Mouse (Mus musculus) hindbrain, embryonic 15.5 days (tissue): ENCODE data around the gene Fxyd3. TPM values are rescaled to one million over a fixed set of nuclear protein-coding genes. Genes with fewer than 3 reads are reported as not detected.

Experiments used
- ATAC-seq: fragments of 200-750 bp; cut with Nextera tagmentation; 2 replicates; pipeline ENCODE4 v1.8.0; 2017; ENCODE audit warnings: low read depth, moderate number of reproducible peaks, moderate TSS enrichment; ENCODE audit not compliant: low FRiP score
- H3K27ac ChIP-seq: fragments of 300-500 bp; sonication (generic); replicated peaks from 2 replicates; pipeline ENCODE4 v1.5.1; 2015; ENCODE audit warnings: mild to moderate bottlenecking, inconsistent platforms
- H3K27me3 ChIP-seq: fragments of 300-500 bp; sonication (generic); 2 replicates; pipeline ENCODE4 v1.6.1; 2015; ENCODE audit warnings: control low read depth, inconsistent platforms
- H3K36me3 ChIP-seq: fragments of 300-500 bp; sonication (generic); 2 replicates; pipeline ENCODE4 v1.6.1; 2015; ENCODE audit warnings: control low read depth, inconsistent platforms
- H3K4me1 ChIP-seq: fragments of 300-500 bp; sonication (generic); replicated peaks from 2 replicates; pipeline ENCODE4 v1.6.1; 2015; ENCODE audit warnings: control low read depth, inconsistent platforms
- H3K4me2 ChIP-seq: fragments of 300-500 bp; sonication (generic); 2 replicates; pipeline ENCODE4 v1.6.1; 2015; ENCODE audit warnings: moderate library complexity, mild to moderate bottlenecking, inconsistent platforms
- H3K4me3 ChIP-seq: fragments of 300-500 bp; sonication (generic); 2 replicates; pipeline ENCODE4 v1.5.1; 2015; ENCODE audit warnings: mild to moderate bottlenecking, inconsistent platforms
- H3K9ac ChIP-seq: fragments of 300-500 bp; sonication (generic); 2 replicates; pipeline ENCODE4 v1.6.1; 2015; ENCODE audit warnings: inconsistent platforms
- H3K9me3 ChIP-seq: fragments of 300-500 bp; sonication (generic); 2 replicates; pipeline ENCODE4 v1.6.1; 2016; ENCODE audit warnings: control low read depth, inconsistent platforms
- WGBS: fragments of 180-500 bp; shearing (Covaris S2); methylation state at CpG from one replicate; pipeline ENCODE4 v1.1.7; 2015; 5-methylcytosine and 5-hydroxymethylcytosine counted together
- polyA plus RNA-seq: library from polyadenylated mRNA; unstranded; fragments of >200 nt; fragmentation: Nextera tagmentation; extraction: Ambion mirVana; gene quantifications from 2 replicates; pipeline ENCODE4 v1.2.1, GENCODE M21; 2015

Gene Fxyd3
- 0.31 TPM in 1 of 2 replicates, not detected in the other for polyA plus RNA-seq

DNA sequence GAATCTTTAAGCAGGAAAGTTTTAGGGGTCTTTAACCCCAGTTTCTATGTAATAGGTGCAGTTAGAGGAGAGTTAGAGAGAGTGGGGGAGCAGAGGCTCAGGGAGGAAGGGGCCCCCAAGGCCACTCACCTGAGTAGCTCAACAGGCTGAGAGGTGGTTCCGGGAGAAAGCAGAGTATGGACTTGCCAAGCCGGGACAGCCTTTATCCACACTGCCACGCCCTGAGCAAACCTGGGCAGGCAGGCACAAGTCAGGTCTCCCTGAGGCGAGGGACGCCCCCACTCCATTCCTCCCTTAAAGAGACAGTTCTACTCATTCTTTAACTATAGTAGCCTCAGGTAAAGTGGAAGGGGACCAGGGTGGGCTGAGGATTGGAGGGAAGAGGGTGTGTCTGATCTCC is at the start of gene Fxyd3:
TSS of gene Fxyd3 (minus strand) at position 213 of the 400 bp plus-strand sequence.
- H3K27me3 ChIP-seq: no peaks in the 10 kb centered on the region
- H3K9me3 ChIP-seq: no peaks in the 10 kb centered on the region
- no peaks in the 10 kb centered on the region for H3K4me1 ChIP-seq
- H3K36me3 ChIP-seq: no peaks in the 10 kb centered on the region
- no peak within 1 kb of the TSS for H3K4me2 ChIP-seq
- WGBS: 77% methylated on average over 5 of the region's 5 CpGs
- no peak within 1 kb of the TSS for H3K9ac ChIP-seq
- ATAC-seq: no peak
- no peak within 1 kb of the TSS for H3K27ac ChIP-seq
- H3K4me3 ChIP-seq: no peak within 1 kb of the TSS

DNA sequence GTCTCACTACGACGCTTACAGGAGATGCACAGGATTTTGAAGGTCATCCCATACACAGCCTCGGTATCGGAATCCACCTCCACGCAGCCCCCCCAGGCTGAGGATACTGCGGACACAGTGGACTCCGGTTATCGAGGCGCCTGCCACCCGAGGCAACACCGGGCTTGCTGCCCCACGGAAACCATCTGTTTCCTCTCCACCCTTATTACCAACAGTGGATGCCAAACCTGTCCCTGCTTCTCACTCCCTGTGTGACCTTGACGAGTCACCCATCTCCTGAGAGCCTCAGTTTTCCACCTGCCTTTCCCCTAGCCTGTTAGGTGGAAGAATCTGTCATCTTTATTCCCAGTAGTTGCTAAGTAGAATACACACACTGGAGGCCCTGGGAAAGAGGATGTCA is 48.6 kb upstream of the Fxyd3 start:
- ATAC-seq: no peak
- no peak overlapping the region for H3K4me3 ChIP-seq
- H3K4me2 ChIP-seq: no peak overlapping the region
- no peaks in the 10 kb centered on the region for H3K9me3 ChIP-seq
- no peak overlapping the region for H3K9ac ChIP-seq
- 88% methylated on average over 13 of the region's 13 CpGs for WGBS
- no peak overlapping the region for H3K27ac ChIP-seq
- H3K36me3 ChIP-seq: peaks cover 21% of the 10 kb centered on the region
- peaks cover 14% of the 10 kb centered on the region for H3K27me3 ChIP-seq
- peaks cover 22% of the 10 kb centered on the region for H3K4me1 ChIP-seq

DNA sequence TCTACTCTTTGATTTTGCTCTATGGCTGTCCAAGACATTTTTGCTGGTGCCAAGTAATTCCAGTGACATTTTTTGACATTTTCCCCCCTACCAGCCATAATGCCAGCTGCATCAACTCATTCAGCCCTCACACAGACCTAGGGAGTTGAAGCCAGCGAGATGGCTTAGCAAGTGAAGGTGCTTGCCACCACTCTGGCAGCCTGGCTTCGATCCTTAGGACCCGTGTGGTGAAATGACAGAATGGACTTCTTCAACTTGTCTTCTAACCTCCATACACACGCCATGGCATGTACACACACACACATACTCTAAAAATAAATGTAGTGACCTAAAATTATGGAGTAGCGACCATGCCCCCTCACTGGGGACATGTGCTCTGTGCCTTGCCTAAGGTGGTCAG is 47.9 kb upstream of the Fxyd3 start:
- H3K4me3 ChIP-seq: no peak overlapping the region
- H3K9ac ChIP-seq: no peak overlapping the region
- H3K4me1 ChIP-seq: peaks cover 22% of the 10 kb centered on the region
- peaks cover 14% of the 10 kb centered on the region for H3K36me3 ChIP-seq
- ATAC-seq: no peak
- WGBS: 90% methylated on average over 5 of the region's 5 CpGs
- H3K9me3 ChIP-seq: no peaks in the 10 kb centered on the region
- H3K27me3 ChIP-seq: peaks cover 14% of the 10 kb centered on the region
- no peak overlapping the region for H3K27ac ChIP-seq
- H3K4me2 ChIP-seq: no peak overlapping the region

DNA sequence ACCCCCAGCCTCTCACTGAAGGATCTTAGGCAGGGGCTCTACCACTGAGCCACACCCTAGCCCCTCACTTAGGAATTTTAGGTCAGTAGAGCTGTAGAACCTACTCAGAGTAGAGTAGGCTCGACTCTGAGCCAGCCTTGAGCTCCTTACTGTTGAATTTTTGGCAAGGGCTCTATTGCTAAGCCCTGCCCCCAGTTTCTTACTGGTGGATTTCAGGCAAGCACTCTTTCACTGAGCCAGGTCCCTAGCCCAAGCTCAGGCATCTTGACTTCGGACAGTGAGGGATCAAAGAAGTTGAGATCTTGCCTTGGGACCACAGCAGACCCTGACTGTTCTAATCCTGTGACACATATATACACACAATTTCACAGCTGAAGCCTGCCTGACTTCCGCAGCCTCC is 47.2 kb upstream of the Fxyd3 start:
- Histone ChIP-seq H3K36me3 (peaks cover 7% of the 10 kb centered on the region), H3K4me3 (no peak overlapping the region), H3K4me1 (peaks cover 22% of the 10 kb centered on the region), H3K9ac (no peak overlapping the region), H3K27ac (no peak overlapping the region), H3K4me2 (no peak overlapping the region), H3K9me3 (no peaks in the 10 kb centered on the region), H3K27me3 (peaks cover 14% of the 10 kb centered on the region)
- no peak for ATAC-seq
- 92% methylated on average over 3 of the region's 3 CpGs for WGBS

DNA sequence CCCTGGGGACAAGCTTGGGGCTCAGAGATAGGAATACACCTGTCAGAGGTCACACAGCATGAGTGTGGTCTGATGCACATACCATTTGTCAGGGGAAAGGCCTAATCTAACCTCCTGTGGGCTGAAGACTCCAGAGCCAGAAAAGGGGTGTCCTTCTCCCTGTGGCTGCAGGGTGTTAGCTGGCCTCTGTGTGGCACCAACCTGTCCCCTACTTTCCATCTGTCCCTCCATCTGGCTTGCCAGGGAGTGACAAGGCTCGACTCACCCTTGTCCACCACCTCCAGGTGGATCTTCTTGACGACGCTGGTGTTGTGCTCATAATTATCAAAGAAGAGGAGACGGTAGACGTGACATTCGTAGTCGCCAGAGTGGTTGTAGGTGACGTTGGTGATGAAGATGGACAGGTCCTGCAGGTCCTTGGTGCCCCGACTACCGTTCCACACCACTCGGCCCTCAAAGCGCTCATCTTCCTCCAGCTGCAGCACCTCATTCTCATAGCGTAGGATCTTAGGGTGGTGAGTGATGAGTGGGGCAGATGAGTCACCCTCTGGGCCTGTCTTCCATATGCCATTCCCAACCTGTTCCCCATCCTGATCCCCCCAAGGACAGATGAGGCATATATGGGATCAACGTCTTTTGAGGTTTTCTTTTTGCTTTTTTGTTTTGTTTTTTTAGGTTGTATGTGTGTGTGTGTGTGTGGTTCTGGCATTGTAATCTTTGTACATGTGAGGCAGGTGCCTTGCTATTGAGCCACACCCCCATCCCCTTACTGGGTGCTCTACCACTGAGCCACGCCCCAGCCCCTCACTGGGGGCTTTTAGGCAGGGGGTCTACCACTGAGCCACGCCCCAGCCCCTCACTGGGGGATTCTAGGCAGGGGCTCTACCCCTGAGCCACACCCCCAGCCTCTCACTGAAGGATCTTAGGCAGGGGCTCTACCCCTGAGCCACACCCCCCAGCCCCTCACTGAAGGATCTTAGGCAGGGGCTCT is 46.4 kb upstream of the Fxyd3 start:
- ATAC-seq: no peak
- H3K27me3 ChIP-seq: peaks cover 14% of the 10 kb centered on the region
- 87% methylated on average over 16 of the region's 16 CpGs for WGBS

DNA sequence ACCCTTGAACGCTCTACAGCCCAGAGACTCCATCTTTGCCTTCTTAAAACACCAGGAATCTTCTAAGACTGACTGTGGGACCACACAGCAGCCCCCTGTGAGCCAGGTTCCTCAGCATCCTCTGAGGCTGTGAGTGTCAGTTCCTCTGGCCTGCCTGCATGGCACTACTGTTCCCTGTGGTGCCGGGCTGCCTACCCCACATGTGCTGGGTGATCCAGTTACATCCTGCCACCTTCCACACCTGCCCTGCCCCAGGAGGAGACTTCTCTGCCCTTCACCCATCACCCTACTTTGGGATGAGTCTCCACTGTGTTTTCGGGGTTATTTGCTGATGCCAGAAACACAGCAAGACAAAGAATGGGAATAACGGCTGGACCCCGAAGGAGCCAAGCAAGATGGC is 43.1 kb upstream of the Fxyd3 start:
- Histone ChIP-seq H3K4me1 (0 out of 2 replicates have a peak, but pooled peaks cover 7% of the 10 kb centered on the region), H3K4me2 (no peak overlapping the region), H3K9ac (no peak overlapping the region), H3K27ac (no peak overlapping the region), H3K4me3 (no peak overlapping the region), H3K9me3 (no peaks in the 10 kb centered on the region), H3K27me3 (peaks cover 3% of the 10 kb centered on the region), H3K36me3 (no peaks in the 10 kb centered on the region)
- 90% methylated on average over 5 of the region's 5 CpGs for WGBS
- ATAC-seq: no peak

More for the DNA sequence above, 46.4 kb upstream of the Fxyd3 start:
- Histone ChIP-seq H3K27ac (no peak overlapping the region), H3K4me1 (peaks cover 22% of the 10 kb centered on the region), H3K4me3 (no peak overlapping the region), H3K9ac (no peak overlapping the region), H3K9me3 (no peaks in the 10 kb centered on the region), H3K36me3 (no peaks in the 10 kb centered on the region), H3K4me2 (no peak overlapping the region)

DNA sequence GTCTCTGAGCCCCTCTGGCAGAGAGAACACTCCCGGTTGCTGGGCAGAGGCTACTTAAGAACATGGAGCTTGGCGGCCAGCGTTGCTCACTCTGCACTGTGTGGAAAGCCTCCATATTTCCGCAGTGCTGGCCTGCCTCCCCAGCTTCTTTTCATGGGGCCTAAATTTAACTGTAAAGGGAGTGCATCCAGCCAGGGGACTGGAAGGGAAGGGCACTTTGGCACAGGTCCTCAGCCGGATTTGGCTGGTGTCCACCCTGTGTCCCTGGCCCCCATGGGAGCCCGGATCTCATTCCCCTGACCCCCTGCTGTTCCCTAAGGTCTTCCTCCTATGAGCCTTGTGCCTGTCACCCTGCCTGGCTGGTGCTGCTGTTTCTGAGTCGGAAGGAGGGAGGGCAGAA is 42.0 kb upstream of the Fxyd3 start:
- no peak for ATAC-seq
- 69% methylated on average over 7 of the region's 7 CpGs for WGBS

DNA sequence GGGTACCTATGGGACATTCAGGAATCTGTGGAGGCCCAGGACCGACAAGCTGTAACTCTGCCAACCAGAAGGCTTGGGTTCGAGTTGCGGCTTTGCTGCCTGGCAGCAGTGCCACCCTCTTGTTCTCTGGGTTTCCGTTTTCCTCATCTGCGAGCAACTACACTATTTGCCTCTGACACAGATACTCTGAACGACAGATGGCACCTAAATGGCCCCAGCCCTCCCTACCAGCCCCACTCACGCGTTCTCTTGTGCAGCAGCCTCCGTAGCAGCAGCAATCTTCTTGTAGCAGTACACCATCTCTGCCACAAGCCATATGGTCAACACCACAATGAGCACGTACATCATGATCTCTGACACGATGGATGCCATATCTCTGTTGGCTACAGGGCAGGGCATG is 41.0 kb upstream of the Fxyd3 start:
- H3K4me3 ChIP-seq: no peak overlapping the region
- WGBS: 83% methylated on average over 11 of the region's 11 CpGs
- H3K9me3 ChIP-seq: no peaks in the 10 kb centered on the region
- H3K27me3 ChIP-seq: no peaks in the 10 kb centered on the region
- H3K4me1 ChIP-seq: 0 out of 2 replicates have a peak, but pooled peaks cover 7% of the 10 kb centered on the region
- H3K9ac ChIP-seq: no peak overlapping the region
- H3K4me2 ChIP-seq: no peak overlapping the region
- ATAC-seq: no peak
- no peaks in the 10 kb centered on the region for H3K36me3 ChIP-seq
- no peak overlapping the region for H3K27ac ChIP-seq

More for the DNA sequence above, 42.0 kb upstream of the Fxyd3 start:
- no peak overlapping the region for H3K4me2 ChIP-seq
- H3K36me3 ChIP-seq: no peaks in the 10 kb centered on the region
- no peak overlapping the region for H3K4me3 ChIP-seq
- no peak overlapping the region for H3K27ac ChIP-seq
- H3K9ac ChIP-seq: no peak overlapping the region
- H3K9me3 ChIP-seq: no peaks in the 10 kb centered on the region
- no peaks in the 10 kb centered on the region for H3K27me3 ChIP-seq
- H3K4me1 ChIP-seq: 0 out of 2 replicates have a peak, but pooled peaks cover 7% of the 10 kb centered on the region

DNA sequence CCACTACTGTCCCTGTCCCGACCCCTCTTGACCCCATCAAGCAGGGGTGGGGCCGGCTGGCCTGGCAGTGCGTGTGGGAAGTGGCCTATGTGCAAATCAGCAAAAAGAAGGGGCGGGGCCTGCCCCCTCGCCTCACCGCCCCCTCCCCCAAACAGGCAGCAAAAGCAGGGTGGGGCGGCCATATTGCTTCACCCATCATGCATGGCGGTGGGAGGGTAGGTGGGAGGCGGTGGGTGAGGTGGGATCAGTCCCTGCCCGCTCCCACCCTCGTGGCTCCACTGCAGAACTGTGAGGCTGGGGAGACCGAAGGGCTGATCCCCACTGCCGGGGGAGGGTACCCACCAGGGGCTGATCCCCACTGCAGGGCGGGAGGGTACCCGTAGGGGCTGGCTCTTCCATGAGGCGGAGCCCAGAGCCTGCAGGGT is 40.2 kb upstream of the Fxyd3 start:
- 39% methylated on average over 16 of the region's 16 CpGs for WGBS
- no peak; the same call in 1 of the 2 replicates for ATAC-seq
- Histone ChIP-seq H3K27me3 (no peaks in the 10 kb centered on the region), H3K4me1 (0 out of 2 replicates have a peak, but pooled peaks cover 7% of the 10 kb centered on the region), H3K36me3 (no peaks in the 10 kb centered on the region), H3K4me3 (no peak overlapping the region), H3K9me3 (no peaks in the 10 kb centered on the region), H3K27ac (no peak overlapping the region), H3K9ac (no peak overlapping the region), H3K4me2 (no peak overlapping the region)

DNA sequence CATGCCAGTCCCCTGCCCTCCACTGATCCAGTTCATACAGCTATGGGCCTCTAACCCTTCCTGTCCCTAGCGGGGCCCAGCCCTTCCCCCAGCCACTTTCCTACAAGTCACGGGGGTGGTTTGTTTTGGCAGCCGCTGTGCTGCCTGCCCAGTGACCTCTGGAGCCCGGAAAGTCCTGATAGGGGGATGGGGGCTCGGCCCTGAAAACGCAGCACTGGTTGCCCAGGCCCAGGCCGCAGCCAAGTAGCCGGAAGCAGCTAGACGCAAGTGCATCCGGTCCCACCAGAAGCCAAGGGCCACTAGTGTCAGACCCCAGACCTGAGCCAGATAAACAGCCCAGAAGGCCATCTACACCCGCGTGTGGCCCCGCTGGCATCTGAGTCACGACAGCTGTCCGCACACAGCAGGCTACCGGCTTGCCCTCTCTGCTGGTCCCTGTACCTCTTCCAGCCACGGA is 39.1 kb upstream of the Fxyd3 start:
- Histone ChIP-seq H3K27me3 (no peaks in the 10 kb centered on the region), H3K4me2 (no peak overlapping the region), H3K4me3 (no peak overlapping the region), H3K9me3 (no peaks in the 10 kb centered on the region), H3K27ac (no peak overlapping the region), H3K36me3 (no peaks in the 10 kb centered on the region), H3K4me1 (0 out of 2 replicates have a peak, but pooled peaks cover 7% of the 10 kb centered on the region), H3K9ac (no peak overlapping the region)
- ATAC-seq: no peak; the same call in 1 of the 2 replicates
- 41% methylated on average over 17 of the region's 17 CpGs for WGBS

DNA sequence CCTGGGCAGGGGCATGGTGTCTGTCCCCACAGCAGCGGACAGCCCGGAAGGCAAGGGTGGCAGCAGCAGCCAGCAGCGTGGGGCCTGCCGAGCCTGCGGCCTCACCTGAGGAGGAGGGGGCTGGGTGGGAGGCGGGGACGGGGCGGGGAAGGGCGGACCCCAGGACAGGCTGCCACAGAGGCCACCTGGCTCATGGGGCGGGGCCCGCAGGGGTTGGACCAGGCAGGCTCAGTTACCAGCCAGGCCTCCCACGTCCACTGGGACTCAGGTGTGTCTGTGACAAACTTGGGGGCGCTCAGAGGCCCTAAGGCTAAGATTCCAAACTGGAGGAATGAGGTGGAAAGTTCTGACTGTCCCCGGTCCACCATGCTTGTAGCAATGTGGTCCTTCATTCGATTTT is 38.7 kb upstream of the Fxyd3 start, which contains the start of gene Hpn:
TSS of gene Hpn (minus strand) at position 109 of the 400 bp plus-strand sequence.
- no peak within 1 kb of the TSS for H3K4me2 ChIP-seq
- no peak within 1 kb of the TSS for H3K9ac ChIP-seq
- H3K4me1 ChIP-seq: 0 out of 2 replicates have a peak, but pooled peaks cover 7% of the 10 kb centered on the region
- H3K27ac ChIP-seq: no peak within 1 kb of the TSS
- no peaks in the 10 kb centered on the region for H3K36me3 ChIP-seq
- no peaks in the 10 kb centered on the region for H3K9me3 ChIP-seq
- WGBS: 30% methylated on average over 15 of the region's 15 CpGs
- H3K4me3 ChIP-seq: no peak within 1 kb of the TSS
- H3K27me3 ChIP-seq: no peaks in the 10 kb centered on the region
- ATAC-seq: no peak

DNA sequence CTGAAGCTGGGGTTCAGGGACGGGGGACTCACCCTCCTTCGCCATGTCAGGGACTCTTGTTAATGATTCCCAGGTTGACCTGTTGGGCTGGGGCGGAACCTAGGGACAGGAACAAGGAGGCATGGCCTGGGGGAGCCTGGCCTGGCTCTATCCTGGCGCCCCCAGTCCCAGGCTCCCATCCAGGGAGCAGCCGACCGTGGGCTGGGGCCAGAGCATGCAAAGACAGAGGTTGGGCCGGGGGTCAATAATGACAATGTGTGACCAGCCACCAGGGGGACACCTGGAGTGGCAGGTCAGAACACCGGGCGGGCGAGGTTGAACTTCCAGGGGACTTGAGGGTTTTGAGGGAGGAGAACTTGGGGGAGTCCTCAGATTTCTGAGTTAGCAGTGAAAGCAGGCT is 38.1 kb upstream of the Fxyd3 start:
- H3K4me3 ChIP-seq: no peak overlapping the region
- no peak for ATAC-seq
- H3K9ac ChIP-seq: no peak overlapping the region
- no peak overlapping the region for H3K4me2 ChIP-seq
- no peaks in the 10 kb centered on the region for H3K9me3 ChIP-seq
- WGBS: 44% methylated on average over 10 of the region's 10 CpGs
- no peak overlapping the region for H3K27ac ChIP-seq
- H3K4me1 ChIP-seq: 0 out of 2 replicates have a peak, but pooled peaks cover 7% of the 10 kb centered on the region
- H3K27me3 ChIP-seq: no peaks in the 10 kb centered on the region
- no peaks in the 10 kb centered on the region for H3K36me3 ChIP-seq
